Mouse (Mus musculus) spleen, postnatal 10 days (tissue): ENCODE data around the gene Arf6.
"Not testable (repeated sequence)": the region's sequence is repeated elsewhere in the genome, so short reads cannot be mapped to it uniquely, and the experiment has no call there.

Source experiments
- DNase-seq, 2 experiments: peaks; one replicate each; pipeline ENCODE4 v3.0.0; 2021 to 2022; ENCODE audit warnings: low spot score in 2 of 2

Arf6 gene

GRCm38 (mm10) chr12:69373850-69374766, 2.2 kb downstream of the Arf6 start:
- peak; percentile 30 to 34 for DNase-seq

DNA sequence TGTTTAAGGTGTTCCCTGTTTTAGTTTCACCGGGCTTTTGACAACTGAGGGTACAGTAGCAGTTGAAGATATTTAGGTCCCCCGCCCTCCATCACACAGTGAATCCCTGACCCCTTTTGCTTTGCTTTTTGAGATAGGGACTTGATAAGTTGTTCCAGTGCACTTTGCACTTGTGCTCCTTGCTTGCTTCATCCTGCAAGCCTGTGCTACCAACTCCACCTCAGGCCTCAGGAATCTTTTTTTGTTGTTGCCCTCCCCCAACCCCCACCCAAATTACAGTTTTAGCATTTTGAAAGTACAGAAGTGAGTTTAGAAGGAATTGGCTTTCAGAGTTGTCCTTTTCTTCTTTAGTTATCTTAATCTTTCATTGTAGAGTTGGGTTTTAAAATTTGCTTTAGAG, 4.2 kb downstream of the Arf6 start:
- DNase-seq: no peak

DNA sequence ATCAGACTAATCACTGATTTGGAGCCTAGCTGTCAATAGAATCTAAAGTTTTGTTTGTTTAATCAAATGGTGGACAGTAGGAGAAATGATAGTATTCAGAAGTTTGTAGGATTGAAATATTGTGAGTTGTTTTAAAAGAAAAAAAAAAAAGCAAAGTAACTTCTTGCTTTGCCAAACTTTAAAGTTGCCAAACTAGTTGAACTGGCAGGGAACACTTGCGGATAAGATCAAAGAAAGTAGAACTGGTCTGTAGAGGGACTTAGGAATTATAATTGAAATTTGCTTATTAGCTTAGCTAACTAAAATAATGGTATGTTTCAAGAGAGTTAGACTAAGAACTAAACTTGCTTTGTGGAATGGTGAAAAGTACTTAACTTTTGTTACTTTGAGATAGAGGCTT, 5.2 kb downstream of the Arf6 start:
- DNase-seq: no peak

- not testable (repeated sequence) for DNase-seq
Measured at GRCm38 (mm10) chr12:69377636-69378035, 5.7 kb downstream of the Arf6 start.

DNA sequence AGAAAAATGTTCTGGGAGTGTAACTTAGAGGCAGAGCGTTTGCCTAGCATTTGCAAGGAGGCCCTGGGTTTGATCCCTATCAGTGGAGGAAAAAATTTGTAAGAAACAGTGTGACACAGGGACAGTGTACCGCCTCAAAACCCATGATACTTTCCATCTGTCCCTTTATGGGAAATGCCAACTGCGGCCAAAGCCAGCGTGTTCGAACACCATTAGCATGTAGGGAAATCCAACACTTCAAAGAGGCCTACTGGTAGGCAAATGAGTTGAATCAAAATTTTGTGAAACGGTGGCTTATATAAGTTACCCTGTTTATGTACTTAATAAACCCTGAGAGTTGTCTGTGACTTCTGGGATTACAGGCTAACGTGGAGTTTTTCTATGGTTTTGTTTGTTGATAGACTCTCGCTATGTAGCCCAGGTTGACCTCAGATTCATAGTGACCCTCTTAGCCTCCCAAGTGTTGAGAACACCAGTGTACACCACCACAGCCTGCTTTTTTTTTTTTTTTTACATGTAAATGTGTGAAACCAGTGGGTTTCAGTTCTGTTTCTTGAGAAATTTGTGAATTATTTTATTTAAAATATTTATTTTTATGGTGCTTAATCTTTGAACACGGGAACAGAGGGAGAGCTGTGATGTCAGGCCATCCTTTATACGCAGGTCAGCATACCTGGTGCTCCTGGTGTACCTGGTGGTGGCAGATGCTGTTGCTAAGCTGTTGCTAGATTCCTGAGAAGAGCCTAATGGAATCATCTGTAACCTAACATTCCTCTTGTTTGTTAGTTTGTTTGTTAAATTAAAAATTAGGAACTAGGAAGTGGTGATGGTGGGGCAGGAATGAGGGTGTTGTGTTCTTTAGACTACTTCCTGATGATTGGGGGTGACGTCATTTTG, 6.9 kb downstream of the Arf6 start:
- DNase-seq: no peak

DNA sequence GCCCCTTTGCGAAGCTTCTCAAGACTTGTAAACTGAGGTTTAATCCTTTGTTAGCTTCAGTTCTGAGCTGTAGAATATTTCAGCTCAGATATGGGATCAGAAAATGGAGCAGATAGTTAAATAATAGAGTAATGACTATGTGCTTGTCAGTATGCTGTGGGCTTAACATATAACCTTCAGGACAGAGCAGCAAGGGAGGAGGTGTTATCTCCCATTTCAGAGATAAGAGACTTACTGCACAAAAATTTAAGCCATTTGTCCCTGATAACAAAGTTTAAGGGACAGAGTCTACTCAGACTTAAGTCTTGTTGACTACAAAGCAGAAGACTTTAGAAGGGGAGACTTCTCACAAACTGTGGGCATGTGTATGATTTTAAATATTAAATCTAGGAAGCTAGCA, 10.9 kb downstream of the Arf6 start:
- no peak for DNase-seq

DNA sequence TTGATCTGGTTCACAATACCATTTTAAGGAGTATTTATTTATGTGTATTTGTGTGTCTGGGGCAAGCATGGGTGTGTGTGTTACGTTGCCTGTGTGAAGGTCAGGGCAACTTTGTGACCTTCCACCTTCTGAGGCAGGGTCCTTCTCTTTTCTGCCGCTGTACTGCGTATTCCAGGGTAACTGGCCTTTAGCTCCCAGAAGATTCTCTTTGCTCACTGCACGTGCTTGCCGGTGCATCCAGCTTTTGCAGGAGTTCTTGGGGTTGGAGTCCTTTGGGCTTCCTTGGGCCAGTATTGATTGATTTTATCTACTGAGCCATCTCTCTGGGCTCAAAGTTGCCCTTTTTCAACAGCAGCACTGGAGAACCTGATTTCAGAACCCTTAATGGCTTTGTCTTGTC, 12.7 kb downstream of the Arf6 start:
- no peak for DNase-seq

GRCm38 (mm10) chr12:69385542-69386280, 13.8 kb downstream of the Arf6 start:
- DNase-seq: no peak

- not testable (repeated sequence) for DNase-seq
Measured at GRCm38 (mm10) chr12:69386281-69386732, 14.4 kb downstream of the Arf6 start.

DNA sequence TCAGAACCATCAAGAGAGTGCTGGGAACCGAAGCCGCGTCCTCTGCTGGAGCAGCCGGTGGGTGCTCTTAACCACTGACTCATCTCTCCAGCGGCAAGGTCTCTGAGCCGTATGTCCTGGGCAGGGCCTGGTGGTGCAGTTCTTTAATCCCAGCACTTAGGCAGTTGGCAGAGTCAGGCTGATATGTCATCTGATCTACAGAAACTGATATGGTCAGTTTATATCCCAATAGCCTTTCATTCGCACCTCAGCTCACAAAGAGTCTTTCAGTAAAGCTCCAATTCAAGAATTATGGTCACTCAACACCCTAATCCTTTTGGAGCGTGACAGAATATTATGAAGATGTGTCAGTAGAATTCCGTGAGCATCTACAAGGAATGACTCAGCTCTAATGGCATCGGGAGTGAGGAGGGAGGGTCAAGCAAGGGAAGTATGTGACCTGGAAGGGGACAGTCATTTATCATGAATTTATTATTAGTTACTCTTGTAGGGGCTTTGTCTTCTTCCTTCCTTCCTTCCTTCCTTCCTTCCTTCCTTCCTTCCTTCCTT, 16.4 kb downstream of the Arf6 start:
- DNase-seq: no peak

DNA sequence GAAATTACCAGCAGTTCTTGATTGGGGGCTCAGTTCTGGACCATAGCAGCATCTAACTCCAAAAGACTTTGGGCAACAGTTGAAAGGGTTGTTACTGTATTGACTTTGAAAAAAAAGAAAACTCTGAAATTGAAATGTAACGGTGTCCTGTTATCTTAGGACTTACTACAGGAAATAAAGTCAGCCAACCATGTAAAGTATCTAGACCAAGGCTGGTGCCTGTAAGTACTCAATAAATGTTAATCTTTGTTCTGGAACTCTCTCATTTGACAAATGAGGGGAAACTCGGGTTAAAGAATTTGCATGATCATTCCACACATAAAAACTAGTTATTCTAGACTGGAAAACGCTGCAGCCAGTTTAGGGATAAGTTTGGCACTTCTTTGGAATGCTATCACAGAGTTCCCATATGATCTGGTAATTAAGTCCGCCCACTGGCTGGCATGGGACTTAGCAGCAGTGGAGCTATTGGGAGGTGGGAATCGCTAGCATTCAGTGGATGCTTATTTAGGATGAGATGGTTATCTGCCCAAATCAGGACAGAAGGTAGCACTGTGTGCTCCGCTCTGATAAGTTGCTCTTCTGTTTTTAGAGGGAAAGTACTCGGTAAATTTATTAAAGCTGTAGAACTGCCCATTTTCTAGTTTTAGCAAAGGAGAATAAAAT, 17.5 kb downstream of the Arf6 start:
- no peak for DNase-seq

GRCm38 (mm10) chr12:69390000-69390698, 18.2 kb downstream of the Arf6 start:
- DNase-seq: no peak

- no peak for DNase-seq
Measured at GRCm38 (mm10) chr12:69393076-69393475, 21.1 kb downstream of the Arf6 start.

DNA sequence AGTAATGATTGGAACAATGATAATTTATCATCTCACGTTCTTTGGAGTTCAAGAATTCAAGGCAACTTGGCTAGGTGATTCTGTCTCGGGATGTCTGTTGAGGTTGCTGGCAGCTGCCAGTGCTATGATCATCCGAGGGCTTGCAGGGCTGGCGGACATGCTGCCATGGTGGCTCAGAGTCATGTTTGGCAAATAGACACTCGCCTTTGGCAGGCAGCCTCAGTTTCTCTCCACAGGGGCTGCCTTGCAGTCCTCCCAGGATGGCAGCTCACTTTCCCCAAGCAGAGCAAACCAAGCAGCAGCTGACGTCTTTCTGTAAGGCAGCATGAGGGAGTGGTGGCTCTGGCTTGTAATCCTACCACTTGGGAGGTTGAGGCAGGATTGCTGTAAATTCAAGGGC, 22.5 kb downstream of the Arf6 start:
- no peak for DNase-seq

DNA sequence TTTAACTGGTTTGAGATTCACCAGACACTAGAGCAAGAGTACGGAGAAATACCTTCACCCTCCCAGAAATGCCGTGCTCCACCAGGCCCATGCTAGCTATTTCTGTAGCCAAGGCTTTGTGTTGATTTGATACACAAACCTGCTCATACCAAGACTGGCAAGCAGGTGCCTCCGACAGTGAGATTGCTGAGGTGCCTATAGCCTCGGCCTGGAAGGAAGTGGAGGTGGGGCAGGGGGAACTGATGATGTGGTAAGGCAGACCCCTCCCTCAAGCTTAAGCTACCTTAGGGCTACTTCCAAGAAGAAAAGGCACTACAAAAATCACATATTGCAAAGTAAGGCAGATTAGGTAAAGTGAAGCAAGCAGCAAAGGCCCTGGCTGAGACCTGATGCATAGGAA, 28.4 kb downstream of the Arf6 start:
- DNase-seq: no peak

DNA sequence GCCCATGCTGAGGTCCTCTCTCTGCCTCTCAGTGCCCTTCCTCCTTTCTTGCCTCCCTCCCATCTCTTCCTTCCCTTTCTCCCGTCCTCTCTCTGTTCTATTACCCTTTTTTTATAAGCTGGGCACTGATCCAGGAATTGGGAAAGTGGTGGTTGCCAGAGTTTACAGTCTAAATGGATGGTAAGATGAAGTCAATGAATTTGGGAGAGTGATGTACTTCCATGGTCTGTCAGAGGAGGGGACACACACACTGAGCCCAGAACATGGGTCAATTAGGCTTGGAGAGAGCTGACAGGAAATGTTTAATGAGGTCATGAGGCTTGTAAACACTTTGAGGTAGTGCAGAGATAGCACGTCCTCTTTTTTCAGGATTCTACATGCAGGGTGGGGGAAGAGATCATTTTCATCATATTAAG, 28.9 kb downstream of the Arf6 start:
- no peak for DNase-seq

GRCm38 (mm10) chr12:69402100-69402499, 30.1 kb downstream of the Arf6 start:
- DNase-seq: no peak

DNA sequence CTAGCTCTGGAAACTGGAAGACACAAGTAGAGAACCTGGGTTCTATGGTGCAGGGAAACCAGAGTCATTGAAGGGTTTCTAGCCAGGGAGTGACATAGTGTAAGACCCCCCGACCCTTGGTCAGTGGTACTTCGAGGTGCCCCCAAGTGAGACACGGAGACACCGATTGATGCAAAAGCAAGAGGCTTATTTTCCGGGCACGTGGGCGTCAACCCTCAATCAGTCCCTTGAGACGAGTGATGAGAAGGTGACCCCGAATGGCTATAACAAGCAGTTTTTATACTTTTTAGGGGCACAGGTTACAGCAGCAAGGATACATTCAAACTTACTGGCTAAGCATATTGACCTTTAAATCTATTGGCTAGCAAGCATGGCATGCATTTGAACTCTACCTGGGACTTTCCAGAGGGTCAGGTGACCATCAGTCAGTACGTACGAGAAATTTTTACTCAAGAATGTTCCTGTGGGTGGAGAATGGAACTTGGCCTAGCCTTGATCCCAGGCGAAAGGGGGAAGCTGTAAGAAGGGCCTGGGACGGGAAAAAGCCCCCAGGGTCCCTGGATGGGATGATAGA, 30.7 kb downstream of the Arf6 start:
- DNase-seq: no peak

DNA sequence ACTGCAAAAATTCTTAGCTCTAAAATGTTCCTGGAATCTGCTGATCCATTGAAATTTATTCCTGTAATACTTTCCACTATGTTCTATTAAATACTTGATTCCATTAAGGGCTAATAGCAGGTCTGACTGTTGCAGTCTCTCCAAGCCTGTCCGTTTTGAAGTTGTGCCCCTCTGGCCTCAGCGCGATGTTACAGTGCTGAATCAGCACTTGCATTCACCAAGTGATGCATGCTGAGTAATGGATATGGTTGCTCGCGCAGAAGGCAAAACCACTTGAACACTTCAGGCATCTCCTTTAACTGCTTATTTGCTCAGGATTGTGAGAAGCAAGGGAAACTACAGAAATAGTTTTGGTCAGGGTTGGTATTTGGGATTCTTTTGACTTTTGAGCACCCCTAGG, 38.8 kb downstream of the Arf6 start:
- DNase-seq: no peak

DNA sequence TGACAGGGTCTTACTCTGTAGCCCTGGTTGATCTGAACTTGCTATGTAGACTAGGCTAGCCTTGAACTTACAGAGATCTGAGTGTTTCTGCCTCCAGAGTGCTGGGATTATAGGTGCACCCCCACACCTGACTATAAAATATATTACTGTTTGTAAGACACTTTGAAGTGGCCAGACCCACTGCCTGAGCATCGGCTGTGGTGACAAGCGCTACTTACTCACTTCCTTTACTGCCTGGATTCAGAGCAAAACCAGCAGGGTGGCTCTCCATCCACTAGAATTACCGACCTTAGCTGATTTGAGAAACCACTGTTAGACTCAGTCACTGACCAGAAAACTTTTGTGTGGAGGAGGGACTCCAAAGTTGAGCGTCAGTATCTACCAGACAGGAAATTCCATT, 40.0 kb downstream of the Arf6 start:
- no peak for DNase-seq
